Mouse (Mus musculus) left cerebral cortex, adult 9 months (tissue): ENCODE measurements around the gene Olfr1466.

ENCODE experiments used
- DNase-seq, 2 experiments: peaks; one replicate each; pipeline ENCODE4 v3.0.0; 2022; ENCODE audit warnings: low spot score in 2 of 2

The Olfr1466 gene

GRCm38 (mm10) chr19:13338562-13338961, at the start of gene Olfr1466:
Olfr1466 (plus strand) TSS chr19:13338862.
- no peak for DNase-seq

- DNase-seq = no peak
Measured at GRCm38 (mm10) chr19:13315441-13315840, 23.2 kb upstream of the Olfr1466 start, which contains the start of gene Olfr1465. Olfr1465 (minus strand) TSS chr19:13315541.

GRCm38 (mm10) chr19:13361936-13362335, 23.3 kb downstream of the Olfr1466 start, which contains the start of gene Olfr1467:
Olfr1467 (plus strand) TSS chr19:13362236.
- no peak for DNase-seq
